Mouse (Mus musculus): ENCODE results near the gene Supt4a.

DNA sequence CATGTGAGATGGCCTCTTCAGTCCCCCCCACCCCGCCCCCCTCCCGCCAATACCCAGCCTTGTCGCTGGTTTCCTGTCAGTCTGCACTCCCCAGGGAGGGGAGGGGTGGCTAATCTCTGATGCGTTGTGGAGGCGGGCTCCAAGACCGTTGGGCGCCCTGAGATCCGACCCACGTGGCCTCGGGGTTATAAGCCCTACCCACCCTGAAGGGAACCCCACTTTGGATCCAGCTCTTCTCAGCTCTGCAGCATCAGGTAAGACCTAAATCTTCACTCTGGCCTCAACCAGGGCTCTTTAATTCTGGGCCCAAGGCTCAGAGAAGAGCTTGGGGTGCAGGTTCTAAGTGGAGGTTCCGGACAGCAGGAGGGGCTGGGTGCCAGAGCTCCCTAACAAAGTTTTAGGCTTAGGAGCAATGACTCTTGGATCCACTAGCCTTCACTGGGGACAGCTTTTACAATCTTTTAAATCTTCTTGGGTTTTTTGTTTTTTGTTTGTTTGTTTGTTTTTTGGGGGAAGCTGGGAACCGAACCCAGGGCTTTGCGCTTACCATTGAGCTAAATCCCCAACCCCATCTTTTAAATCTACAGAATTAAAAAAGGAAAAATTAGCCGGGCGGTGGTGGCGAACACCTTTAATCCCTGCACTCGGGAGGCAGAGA lies 18.1 kb downstream of the Supt4a start:
- TF ChIP-seq CTCF (IDR thresholded peaks at IDR 0.05; ENCODE audit: borderline replicate concordance, insufficient read depth, low read depth, low read length) (no peak), POLR2A (IDR thresholded peaks at IDR 0.05; ENCODE audit: borderline replicate concordance, insufficient read depth, low read length) (no peak)

Measured in cerebellum, adult 2 months (tissue).